Mouse (Mus musculus): ENCODE results near the gene Gm8220.
"Not testable (repeated sequence)": the region's sequence is repeated elsewhere in the genome, so short reads cannot be mapped to it uniquely, and the experiment has no call there.

The Gm8220 gene

GRCm38 (mm10) chr14:44285280-44285679 lies at the start of gene Gm8220:
Gene Gm8220, plus strand, starts transcription at chr14:44285580.
- DNase-seq (ENCODE audit: low read depth, low spot score): not testable (repeated sequence)

- DNase-seq (ENCODE audit: low read depth, low spot score): no peak
These were observed 37.3 kb upstream of the Gm8220 start for GRCm38 (mm10) chr14:44248039-44248438.

GRCm38 (mm10) chr14:44312049-44312448 lies 26.7 kb downstream of the Gm8220 start:
- not testable (repeated sequence) for DNase-seq (ENCODE audit: low read depth, low spot score)

- not testable (repeated sequence) for DNase-seq (ENCODE audit: low read depth, low spot score)
These were observed 53.1 kb downstream of the Gm8220 start, which contains the start of gene Gm5930 for GRCm38 (mm10) chr14:44338484-44338883. Gene Gm5930, minus strand, starts transcription at chr14:44338584.

All from WW6 (cell line).